Mouse (Mus musculus) brain, adult 2 months (tissue): ENCODE measurements around the gene Cux2.
"Not testable (repeated sequence)": the region's sequence is repeated elsewhere in the genome, so short reads cannot be mapped to it uniquely, and the experiment has no call there.

Experiments
- DNase-seq: peaks from one replicate; pipeline ENCODE4 v3.0.0; 2011; ENCODE audit warnings: low read depth, low spot score

The Cux2 gene

DNA sequence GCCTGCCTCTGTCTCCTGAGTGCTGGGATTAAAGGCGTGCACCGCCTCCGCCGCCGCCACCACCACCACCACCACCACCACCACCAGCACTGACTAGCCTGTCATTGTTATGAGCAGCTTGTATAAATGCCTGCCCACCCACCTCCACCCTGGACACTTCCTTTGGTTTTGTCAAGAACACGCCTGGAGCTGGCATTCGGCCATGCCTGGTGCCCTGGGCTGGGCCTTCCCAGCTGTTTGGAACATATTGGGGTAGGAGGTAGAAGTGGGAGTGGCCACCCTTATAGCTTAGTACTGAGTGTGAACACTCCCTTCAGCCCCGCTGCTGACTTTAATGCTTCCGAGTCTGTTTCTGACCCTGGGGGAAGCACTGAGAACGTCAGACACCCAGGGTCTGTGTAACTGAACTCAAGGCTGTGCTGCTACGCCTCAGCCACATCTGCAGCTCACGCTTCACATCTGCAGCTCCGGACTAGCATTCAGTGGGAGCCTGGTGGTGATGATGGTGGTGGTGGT is 178.3 kb downstream of the Cux2 start:
- DNase-seq = no peak

DNA sequence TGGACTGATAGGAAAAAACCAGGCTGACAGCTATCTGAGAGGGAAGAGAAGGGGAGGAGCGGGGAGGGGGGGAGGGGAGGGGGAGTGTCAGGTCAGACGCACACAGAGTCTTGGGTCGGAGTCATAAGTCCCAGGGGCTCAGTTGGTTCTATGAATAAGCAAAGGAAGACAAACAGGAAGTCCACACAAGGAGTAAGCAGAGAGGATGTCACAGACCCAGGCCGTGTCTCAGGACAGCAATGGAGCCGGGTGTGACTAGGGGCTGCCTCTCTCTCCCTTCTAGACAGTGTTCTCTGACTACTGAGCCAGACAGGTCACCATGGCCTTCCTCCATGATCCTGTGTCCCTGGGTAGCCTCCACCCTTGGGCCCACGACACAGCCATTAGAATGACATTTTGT is 179.1 kb downstream of the Cux2 start:
- no peak for DNase-seq

DNA sequence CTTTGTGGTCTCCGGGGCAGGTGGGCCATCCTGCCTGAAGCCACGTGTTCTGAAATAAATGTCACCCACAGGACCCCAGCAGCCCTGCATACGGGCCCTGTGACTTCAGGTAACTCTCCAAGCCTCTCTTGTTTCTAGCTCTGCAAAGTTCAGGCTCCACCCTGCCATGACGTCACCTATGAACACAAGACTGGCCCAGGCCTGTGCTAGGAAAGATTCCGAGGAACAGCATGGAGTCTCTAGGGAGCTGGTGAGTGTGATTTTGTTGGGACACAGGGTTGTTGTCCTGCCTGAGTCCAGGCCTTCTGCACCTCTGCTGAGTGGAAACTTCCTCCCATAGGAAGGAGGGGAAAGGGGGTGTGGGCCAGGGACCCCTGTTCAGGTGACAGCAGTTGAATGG is 181.9 kb downstream of the Cux2 start:
- no peak for DNase-seq

DNA sequence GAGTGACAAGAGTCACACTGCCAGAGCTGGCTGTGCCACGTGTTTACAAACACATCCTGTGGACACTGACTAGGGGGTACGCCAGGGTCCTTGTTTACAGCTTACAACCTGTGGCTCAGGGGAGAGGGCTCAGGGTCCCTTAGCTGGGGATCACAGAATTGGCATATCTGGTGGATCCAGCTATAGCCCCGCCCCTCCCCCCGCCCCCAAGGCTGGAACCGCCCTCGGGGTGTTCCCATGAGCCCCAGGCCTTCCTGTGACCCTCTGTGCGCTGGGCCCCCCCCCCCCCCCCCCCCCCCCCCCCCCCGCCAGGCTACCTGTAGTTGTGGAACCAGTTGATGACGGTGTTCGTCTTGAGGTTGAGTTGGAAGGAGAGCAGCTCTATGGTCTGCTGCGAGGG is 185.6 kb downstream of the Cux2 start:
- peak; percentile 48 for DNase-seq

DNA sequence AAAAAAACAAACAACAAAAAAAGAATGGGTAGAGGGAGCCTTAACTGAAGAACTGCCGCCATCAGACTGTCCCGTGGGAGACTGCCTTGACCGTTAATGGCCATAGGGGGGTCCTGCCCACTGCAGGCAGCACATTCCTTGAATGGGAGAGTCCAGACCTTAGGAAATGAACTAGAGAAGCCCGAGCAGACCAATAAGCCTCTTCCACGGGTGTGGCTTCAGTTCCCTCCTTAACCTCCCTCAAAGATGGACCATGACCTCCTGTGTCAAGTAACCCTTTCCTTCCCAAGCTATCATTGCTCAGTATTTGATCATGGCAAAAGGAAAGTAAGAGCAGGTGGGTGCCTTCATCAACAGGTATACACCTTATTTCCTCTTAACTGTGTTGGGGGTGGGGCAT is 187.9 kb downstream of the Cux2 start:
- DNase-seq = no peak

DNA sequence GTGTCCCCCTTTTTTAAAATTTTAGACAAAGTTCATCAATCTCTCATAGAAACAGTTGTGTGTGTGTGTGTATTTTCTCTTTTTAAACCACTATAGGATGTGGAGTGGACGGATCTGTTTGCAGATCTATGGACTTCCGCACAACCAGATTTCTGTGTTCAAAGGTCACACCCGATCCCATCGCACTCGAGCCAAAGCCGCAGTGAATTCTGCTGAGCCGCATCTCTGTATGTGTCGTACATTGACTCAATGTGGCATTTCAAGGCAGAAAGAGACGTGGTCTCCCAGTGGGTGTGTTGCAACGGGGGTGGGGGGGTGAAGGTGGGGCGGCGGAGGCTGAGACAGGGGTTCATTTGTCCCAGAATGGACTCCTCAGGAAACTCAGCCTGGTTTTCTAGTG is 191.5 kb downstream of the Cux2 start:
- DNase-seq = no peak

DNA sequence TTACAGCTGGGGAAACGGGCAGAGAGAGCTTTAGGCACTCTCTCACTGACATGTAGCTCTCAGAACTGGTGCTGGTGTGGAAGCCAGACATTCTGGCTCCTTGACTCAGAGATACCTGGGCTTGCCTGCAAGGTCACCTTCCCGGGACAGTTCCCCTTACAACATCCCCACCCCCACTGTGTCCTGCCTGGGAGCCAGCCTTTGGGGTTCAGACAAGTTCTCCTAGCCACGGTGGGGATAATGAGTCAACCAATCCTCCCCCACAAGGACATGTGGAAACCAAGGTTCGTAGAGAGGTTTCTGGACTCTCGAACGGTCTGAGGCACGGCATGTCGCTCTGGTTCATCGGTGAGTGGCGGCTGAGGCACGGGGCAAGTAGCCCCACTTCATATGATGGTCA is 193.2 kb downstream of the Cux2 start:
- no peak for DNase-seq

DNA sequence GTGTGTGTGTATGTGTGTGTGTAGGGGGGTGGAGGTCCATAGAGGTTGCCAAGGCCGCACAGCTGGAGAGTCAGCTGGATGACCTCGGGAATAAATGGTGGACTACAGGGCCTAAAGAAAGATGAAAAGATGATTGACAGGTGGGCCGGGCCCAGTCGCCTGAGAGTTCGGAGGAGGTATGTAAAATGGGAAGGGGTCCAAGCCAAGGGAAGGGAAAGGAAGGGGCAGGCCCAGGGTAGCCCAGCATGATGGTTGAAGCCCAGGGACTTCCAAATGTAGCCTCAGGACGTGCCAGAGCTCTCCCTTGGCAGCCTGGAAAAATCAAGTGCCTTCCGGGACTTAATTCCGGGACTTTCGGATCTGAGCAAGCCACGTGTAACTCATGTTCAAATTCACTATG is 195.1 kb downstream of the Cux2 start:
- DNase-seq = no peak

DNA sequence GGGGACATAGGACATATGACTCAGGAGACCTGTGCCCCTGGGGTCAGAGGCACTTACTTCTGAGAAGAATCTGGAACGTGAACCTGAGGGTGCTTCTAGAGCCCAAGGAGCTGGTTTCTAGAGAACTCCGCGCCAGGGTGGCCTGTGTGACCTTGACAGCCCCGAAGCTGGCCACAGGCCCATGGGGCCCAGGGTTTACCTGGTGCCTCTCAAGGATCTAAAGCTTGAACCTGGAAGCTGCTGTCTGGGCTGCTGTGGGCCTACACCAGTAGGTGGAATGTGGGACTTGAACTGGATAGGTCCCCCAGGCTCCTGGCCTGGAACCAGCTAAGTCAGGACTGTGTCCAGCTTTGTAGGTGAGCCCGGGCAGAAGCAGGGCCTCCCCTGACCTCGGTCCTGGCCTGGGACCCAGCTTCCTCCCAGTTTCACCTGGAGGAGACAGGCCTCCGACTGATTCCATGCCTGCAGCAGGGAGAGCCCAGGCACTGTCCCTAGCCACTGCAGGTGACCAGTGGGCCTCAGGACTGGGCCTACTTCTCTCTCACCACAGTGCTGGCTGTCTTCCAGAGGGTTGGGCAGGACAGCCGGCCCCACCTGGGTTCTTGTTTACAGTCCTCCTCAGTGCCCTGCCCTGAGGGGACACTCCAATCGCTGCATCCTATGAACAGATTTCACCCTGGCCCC is 196.4 kb downstream of the Cux2 start:
- DNase-seq = no peak

DNA sequence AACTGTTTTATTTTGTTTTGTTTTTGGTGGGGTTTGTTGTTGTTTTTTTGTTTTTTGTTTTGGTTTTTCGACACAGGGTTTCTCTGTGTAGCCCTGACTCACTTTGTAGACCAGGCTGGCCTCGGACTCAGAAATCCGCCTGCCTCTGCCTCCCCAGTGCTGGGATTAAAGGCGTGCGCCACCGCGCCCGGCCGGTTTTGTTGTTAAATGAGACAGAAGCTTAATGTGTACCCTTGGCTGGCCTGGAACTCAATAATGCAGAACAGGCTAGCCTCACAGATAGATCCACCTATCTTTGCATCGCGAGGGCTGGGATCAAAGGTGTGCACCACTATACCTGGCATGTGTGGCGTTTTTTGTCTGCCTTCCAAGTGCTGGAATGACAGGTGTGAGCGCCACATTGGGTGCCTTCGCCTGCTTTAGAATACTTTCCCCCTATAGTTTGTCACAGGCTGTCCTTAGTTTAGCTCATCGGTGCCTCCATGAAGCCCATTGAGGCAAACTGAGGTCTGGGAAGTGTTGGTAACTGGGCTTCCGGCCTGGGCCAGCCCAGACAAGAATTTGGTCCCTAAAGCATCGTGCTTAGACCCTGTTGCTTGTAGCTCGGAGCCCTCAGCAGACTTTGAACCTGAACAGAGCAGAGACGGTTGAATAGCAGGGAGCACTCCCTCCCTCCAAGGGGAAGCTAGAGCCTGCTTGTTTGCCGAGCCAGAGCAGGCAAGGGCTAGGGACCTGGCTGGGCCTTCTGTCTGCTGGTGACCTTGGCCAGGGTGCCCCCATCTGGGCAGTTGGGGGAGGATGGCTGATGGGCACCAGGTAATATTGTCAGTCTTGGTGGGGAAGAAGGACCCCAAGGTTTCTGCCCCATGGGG is 200.2 kb downstream of the Cux2 start:
- no peak for DNase-seq

DNA sequence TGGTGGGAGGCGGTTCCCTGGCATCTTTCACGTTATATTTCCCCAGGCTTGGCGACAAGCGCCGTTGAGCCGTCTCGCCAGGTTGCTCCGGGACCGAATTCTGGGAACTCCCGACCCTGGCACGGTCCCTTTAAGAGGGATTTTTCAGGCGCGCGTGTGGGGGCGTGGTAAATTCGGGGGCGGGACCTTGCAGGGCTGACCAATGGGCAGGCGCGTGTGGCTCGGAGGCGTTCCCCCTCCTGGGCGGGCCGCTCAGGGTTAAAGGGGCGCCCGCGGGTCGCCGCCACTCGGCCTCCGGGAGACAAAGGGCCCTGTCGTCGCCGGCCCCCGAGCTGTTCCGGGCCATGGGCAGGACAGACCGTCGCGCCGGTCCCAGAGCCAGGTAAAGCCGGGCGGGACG is 201.2 kb downstream of the Cux2 start, which contains the start of gene Pheta1:
Pheta1 (plus strand) TSS at position 242 of the 400 bp plus-strand sequence.
- DNase-seq = peak; percentile 97

DNA sequence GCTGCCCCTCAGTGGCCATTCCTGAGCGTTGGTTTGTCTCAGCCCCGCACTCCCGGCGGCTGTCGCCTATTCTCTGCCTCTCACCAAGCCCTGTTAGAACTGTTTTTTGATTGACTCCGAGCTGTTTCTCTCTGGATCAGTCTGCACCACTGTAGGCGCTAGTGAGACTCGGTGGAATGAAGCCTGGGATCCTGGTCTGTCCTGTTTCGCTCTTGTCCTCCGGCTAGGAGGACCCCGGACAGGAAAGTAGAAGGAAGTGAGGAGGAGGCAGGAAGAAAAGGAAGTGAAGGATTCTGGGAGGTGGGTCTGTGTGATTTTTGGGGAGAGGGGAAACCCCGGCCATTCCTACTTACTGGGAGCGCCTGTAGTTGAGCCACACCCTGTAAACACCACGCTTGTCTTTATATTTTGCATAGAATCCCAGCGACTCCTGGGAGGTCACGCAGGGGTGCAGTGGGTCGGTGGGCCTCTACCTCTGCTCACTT is 201.8 kb downstream of the Cux2 start:
- peak; percentile 83 for DNase-seq

DNA sequence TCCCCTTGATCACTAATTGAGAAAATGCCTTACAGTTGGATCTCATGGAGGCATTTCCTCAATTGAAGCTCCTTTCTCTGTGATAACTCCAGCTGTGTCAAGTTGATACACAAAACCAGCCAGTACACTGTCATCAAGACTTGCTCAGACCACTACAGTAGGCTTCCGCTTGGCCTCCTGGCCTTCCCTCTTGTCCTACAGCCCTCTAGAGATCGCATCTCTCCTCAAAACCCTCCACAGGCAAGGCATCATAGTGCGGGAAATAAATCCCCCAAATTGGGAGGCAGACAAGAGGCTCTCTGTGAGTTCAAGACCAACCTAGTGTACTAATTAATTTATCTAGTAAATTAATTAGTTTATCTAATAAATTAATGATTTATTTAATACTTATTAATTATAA is 202.6 kb downstream of the Cux2 start:
- DNase-seq = not testable (repeated sequence)

DNA sequence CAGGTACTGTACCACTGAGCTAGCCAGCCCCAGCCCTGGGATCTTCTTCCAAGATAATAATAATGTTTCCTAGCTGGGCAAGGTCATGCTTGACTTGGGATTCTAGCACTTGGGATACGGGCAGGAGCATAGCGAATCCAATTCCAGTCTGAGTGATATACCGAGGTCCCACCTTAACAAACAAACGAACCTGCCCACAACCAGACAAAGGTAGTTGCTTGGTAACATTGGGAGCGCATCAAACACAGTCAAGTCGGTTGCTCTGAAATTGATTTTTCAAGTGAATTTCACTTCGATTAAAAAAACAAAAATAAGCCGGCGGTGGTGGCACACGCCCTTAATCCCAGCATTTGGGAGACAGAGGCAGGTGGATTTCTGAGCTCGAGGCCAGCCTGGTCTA is 203.6 kb downstream of the Cux2 start:
- no peak for DNase-seq

DNA sequence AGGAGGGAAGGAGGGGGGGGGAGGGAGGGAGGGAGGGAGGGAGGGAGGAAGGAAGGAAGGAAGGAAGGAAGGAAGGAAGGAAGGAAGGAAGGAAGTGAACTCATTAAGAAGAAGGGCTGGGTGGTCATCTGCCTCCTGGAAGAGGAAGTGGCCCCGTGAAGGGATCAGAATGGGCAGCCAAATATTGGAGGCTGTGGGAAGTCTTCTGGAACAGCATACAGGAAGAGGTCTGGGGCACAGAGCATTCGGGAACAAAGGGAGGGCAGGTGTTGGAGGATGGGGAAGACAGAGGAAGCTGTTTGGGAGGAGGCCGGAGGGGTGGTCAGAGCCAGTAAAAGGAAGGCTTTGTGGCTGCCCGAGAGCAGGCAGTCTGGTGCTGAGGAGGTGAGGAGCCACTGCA is 204.5 kb downstream of the Cux2 start:
- DNase-seq = no peak

DNA sequence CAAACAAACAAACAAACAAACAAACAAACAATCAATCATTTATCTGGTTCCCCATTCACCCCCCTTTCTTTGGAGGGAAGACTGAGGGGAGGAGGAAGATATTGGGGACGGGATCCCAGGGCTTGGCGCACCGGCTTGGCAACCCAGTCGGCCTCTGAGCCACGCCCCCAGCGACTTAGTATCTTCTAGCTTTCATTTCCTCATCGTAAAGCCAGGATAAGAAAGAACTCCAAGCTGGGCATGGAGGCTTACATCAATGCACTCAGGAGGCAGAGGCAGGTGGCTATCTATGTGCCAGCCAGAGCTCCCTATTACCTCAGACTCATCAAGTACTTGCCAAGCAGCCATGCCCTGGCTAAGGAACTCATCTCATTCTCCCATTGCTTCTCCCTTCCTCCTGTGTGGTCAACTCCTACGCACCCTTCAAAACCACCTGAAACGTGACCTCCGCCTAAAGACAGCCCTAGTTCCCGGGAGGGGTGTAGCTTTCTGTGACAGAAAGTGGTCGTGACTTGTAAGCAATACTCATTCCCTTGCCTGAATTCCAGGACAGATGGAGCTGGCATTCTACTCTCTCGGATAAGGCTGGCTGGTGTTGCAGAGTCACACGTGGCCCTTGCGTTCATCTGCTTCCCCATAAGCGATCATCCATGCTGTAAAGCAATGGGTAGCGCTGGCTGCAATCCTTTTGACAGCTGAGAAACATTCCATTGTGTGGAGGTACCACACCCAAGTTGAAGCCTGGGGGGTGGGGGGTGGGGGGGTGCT is 206.6 kb downstream of the Cux2 start:
- peak; percentile 65 for DNase-seq

DNA sequence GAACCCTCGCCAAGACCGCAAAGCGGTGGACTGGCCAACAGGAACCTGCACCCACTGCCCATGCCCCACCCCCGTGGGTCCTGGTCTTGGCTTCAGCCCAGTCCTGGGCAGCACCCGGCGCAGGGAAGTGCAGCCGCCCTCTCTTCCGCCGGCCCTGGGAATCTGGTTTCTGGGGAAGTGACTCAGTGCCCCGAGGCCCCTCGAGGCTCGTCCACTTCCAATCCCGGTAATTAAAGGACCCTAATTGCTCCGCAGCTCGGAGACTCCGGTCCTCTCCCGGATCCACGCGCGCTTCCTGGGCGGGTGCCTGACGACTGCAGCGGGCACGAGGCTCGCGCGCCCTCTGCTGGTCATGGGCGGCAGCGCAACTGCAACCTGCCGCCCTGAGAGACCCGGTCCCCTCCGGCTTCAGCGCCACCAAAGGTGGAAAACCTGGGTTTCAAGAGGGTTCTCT is 207.2 kb downstream of the Cux2 start:
- DNase-seq = peak; percentile 79

DNA sequence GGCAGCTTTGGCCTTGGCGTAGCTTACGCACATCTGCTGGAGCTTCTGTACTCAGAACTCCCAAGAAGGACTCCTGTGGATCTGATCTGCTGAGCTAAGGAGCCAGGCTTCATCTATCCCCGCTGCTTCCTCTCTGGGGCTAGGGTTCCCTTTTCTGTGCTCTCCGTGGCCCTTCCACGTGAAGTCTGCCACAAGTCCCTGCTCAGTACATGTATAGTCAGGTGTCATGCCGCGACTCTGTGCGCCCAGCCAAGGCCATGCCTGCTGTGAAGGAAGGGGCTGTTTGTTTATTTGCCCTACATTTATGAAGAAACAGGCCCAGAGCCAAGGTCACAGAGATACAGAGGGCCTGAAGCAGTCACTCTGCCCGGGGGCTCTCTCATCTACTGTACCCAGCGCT is 207.9 kb downstream of the Cux2 start:
- DNase-seq = no peak

DNA sequence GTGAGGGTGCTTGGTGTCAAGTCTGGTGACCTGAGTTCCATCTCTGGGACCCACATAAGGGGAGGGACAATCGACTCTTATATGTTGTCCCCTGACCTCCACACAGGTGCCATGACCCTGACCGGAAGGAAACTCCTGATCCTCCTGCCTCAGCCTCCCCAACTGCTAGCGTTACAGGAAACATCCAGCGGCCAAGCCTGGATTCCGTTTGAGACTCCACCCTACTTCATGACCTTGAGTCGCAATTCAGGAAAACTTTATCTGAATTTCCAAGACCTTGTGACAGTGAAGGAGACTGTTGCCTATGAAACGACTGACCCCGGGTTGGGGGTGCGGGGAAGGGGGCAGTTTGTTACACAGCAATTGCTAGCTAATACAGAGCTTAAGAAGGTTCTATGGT is 208.4 kb downstream of the Cux2 start:
- no peak for DNase-seq

DNA sequence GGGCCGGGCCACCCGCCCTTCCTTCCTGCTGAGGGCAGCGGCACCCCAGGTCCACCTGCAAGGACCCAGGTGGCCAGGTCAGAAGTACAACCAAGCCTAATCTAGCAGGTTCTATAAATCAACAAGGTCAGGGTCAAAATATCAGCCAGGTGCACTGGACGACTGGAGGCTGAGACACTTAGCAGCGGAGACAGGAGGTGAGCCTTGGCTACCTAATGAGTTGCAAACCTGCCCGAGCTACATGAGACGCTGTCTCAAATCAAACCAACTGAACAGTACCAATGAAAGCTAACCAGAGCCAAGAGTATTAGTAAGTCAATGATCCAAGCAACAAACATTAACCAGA is 210.8 kb downstream of the Cux2 start:
- DNase-seq = no peak

DNA sequence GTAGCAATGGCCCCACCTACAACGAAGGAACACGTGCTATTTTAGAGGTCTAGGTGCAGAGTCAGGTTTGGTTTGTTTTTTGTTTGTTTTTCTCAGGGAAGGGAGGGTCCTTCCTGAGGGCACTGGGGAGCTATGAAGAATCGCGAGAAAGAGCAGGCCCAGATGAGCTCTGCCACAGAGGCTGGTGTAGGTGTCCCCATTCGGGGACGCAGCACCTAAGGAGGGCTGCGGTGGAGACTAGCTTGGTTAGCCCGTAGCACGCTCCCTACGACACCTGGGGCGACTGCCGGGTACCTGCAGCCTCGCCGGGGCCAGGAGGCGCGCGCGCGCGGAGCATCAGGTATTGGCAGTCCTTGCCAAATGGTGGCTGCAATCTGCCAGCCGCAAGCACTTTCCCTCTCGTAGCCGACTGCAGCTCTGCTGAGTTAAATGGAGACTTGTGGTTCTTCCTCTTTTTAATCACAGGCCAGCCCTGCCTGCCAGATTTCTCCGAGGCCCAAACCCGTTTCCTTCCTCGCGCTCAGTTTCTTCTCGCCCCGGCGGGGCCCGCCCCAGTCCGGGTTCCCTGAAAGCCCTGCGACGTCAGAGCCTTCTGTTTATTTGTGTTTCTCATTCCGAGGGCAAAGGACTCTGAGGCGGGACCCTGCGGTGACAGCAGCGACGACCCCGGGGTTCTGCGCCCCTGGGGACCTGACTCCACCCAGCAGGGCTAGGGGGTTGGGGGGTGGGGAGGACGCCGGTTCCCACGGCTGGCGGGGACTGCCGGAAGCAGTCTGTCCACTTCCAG is 211.4 kb downstream of the Cux2 start:
- DNase-seq = peak; percentile 76
